Mouse (Mus musculus) induced T-regulatory cell, adult 2 months (primary cell): ENCODE measurements around the gene Repin1.
A peak's percentile ranks its signal among the peaks of the same experiment; 100 is the strongest.

Experiments
- DNase-seq: peaks from one replicate; pipeline ENCODE4 v3.0.0-alpha.2; 2012; ENCODE audit warnings: low read depth

Repin1 gene

DNA sequence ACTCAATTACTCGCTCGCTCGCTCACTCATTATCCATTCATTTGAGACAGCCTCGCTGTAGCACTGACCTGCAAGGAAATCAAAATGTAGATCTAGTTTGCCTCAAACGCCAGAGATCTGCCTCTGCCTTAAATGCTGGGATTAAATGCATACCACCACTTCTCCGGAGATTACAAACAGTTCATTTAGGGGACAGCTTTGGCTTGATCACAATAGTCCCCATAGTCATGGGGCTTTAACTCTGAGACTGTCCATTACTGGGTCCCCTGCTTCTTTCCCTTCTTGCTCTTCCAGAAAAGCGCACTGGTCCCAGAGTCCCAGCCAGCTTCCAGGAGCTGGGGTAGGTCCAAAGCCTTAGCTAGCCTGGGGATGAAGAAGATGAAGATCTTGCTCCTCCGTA is 32.8 kb downstream of the Repin1 start, which contains the start of gene AI854703:
Gene AI854703 (plus strand): TSS at position 301 of the 400 bp plus-strand sequence.
- DNase-seq = no peak

DNA sequence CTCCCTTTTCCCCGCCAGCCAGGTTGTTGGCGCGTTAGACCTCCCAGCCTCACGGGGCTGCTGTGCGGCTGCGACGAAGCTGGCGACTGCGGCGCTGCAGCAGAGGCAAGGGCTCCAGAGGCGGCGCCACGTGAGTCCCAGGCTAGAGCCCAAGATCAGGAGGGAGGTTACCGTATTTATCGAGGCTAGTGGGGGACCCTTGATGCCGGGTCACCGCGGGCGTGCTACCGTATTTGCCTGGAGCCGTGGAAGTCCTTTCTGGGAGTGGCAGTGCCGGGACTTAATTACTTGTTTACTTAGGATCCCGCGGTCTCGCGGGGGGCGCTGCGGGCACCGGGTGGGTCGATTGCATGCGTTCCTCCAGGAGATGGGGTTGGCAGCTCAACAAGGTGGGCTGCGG is 33.3 kb downstream of the Repin1 start:
- DNase-seq = peak; percentile 61

DNA sequence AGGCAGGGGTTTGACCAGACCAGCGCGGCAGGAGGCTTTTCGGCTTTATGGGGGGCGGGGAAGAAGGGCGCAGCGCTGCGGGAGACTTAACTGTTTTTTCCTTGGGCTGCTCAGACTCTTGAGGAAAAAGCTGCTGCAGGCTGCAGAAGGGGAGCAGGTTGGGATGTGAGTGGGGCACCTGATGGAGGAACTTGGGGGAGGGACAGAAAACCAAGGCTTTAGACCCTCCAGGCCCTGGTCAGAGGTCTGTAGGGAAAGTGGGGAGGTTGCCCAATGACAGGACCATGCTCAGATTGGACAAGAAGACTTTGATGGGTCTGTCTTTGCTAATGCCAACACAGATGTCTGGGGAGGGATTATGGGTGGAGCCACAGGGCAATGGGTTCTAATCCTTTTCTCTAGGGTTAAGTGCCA is 33.8 kb downstream of the Repin1 start:
- DNase-seq = peak; percentile 25

DNA sequence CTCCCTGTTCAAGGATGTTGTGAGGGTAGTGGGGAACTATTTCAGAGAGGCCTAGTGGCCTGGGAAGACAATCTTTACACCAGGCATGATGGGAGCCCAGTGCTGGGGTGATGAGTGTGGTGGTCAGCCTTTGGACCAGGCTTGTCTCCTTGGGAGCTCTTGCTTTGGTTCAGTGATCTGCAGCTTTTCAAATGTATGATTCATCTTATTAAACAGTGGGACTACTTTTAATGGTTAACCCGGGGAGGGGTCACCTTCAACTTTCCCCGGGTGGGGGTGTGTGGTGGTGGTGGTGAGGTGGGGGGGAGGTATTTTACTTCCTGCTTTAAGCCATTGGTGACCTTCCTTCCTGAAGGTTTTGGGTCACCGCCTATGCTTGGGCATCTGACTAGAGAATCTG is 34.7 kb downstream of the Repin1 start:
- DNase-seq = no peak

DNA sequence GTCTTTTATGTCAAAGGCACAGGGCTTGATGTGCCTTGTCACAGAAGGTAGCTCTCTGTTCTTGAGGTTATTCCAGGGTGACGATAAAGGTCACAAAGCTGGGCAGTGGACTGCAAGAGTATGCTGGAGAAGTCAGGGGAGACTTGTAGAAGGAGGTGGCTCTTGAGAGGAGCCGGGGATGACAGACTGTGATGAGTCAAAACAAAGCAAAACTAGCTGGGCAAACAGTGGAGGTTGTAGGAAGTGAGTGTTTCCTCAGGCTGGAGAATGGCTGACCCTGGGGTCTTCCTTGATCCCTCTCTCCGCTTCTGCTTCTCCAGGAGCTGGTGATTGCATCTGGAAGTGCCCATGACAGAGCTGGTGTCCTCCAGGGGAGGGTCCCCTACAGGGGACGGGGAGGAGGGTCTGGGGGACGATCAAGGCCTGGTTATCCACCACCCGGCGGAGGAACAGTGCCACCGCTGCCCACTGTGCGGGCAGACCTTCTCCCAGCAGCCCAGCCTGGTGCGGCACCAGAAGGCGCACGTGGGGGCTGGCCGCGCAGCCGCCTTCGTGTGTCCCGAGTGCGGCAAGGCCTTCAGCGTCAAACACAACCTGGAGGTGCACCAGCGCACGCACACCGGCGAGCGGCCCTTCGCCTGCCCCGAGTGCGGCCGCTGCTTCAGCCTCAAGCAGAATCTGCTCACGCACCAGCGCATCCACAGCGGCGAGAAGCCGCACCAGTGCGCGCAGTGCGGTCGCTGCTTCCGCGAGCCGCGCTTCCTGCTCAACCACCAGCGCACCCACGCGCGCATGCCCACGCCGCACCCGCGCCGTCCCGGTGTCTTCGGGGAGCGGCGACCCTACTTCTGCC is 35.4 kb downstream of the Repin1 start:
- DNase-seq = peak; percentile 67

DNA sequence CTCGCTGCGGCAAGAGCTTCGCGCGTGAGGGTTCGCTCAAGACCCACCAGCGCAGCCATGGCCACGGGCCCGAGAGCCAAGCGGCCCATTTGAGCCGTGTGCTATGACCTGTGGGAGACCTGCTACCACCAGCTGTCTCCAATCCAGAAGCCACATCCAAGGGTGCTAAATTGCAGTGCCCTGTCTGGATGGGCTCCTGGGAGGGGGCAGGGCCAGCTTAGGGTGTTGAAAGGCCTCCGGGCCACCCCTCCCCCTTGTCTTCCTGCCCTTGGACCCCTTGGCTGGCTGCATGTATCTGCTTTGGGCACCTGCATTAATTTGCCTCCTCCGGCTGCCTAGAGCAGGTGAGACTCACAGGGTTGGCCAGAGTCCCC is 36.0 kb downstream of the Repin1 start:
- DNase-seq = no peak

DNA sequence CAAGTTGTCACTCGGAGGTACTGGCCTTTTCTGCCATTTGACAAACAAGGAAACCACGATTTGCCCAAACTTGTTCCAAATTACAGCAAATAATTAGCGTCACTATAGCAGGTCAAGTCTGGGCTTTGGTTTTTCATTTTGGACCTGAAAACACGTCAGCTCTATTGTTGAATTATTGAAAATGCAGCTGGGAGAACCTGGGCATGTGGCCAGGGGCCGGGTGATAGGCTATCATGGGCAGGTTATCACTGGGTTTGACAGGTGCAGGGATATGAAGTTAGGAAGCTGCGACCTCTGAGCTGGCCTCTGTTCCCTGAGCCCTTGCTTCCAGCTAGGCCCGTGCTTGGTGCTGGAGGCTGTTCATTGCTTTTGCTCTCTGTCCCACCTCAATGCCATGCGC is 37.1 kb downstream of the Repin1 start:
- no peak for DNase-seq

DNA sequence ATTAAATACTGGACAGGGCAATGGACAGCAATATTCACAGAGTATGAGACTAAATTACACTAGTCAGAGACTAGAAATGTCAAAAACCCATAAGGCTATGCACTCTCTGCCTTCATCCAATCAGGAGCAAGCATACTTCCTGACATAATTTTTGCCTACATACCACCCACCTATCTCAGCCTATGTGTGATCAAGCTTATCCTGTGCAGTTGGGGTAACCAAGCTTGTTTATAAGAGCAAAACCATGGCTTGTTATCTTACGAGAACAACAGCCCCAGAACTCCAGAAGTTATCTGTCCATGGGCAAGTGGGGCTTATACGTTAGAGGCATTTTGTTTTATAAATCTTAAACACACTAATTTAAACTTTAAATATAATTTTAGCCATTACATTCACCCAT is 41.4 kb downstream of the Repin1 start:
- no peak for DNase-seq

DNA sequence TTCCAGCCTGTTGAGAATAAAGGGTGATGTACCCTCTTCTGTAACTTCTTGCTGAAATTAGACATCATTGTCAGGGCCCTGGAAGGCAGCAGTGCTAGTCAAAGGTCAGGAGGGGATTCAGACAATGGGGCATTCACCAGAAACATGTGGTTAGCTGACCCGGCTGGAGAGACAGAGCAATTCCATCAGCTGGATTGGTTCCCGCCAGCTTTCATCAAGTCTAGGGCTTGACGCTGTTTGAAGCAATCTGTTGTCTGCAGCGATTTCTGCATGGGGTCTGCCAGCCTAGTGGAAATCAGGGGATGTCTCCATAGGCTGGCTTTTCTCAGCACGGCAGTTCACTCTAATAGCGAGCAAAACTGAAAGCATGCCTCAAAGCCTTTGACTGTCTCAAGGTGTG is 42.8 kb downstream of the Repin1 start:
- DNase-seq = no peak

DNA sequence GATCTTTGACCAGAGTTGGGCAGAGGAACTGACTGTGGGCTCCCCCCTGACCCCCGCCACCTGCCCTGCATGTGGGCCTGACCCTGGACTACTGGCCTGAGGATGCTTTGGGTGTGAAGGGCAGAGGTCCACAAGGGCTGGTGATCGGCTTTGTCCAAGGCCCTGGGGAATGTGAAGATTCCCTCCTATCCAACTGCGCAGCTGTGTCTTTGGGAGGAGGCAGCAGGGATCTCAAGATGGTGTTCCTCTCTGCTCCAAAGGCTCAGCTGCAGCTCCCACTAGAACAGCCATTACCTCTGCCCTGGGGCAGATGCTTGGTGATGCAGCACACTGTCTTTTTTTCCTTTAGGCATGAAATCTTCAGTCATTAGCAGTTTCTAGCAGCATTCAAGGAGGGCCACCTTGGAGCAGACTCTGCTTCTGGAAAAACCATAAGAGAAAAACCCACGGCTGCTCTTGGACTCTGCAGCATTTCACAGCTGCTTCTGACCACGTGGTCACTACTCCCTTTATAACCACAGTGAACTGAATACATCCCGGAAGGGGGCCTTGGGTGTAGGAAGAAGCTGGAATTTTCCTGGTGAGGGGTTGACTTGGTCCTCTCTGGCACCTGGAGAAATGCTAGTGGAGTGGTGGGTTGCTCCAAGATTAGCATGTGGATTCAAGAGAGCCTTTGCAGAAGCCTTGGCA is 44.3 kb downstream of the Repin1 start:
- no peak for DNase-seq

DNA sequence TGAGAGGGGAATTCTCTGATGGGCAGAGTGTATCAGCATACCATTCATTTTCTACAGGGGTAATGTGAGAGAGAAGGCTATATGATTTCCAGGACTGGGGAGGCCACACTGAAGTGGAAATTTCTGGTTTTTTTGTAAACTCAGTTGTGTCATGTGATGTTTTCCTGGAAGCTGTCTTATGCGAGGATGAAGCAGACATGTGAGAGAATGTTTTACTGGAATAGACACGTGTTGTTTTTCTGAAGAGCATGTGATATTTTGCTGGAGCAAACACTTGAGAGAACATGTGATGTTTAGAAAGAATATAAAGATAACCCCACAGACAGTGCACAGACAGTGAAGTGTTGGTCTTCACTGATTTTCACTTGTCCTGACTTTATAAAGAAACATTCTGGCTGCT is 44.9 kb downstream of the Repin1 start:
- DNase-seq = no peak

DNA sequence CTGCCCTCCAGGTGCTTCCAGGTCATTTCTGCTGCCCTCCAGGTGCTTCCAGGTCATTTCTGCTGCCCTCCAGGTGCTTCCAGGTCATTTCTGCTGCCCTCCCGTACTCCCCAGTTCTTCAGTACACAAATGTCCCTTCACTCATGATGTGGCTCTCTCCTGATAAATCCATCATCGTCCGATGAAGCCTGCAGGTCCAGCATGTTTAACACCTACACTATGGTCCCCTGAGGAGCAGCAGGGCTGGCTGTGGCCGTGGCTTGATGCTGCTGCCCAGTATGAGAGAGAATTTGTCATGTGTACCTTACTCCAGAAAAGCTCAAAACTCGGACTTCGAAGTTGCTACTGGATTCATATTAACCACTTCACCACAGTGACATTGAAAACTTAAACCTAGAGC is 47.7 kb downstream of the Repin1 start:
- DNase-seq = no peak

DNA sequence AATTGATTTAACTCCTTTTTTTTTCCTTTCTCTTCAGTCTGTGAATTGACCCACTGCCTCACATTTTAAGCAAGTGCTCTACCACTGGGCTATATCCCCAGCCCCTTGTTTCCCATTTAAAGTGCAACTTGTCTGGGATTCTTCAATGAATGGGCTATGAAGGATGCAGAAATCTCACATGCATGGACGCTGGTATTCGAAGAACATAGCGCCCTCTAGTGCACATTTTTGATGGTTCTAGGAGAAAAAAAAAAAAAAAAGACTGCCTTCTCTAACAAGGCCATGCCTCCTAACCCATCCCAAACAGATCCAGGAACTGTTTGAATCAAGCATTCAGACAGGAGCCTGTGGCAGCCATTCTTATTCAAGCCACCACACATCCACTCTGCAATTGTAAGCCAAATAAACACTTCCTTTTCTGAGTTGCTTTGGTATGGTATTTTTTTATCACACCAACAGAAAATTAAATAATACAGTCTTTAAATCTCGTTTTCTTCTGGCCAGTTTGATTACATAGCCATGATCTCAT is 49.1 kb downstream of the Repin1 start:
- DNase-seq = peak; percentile 89

DNA sequence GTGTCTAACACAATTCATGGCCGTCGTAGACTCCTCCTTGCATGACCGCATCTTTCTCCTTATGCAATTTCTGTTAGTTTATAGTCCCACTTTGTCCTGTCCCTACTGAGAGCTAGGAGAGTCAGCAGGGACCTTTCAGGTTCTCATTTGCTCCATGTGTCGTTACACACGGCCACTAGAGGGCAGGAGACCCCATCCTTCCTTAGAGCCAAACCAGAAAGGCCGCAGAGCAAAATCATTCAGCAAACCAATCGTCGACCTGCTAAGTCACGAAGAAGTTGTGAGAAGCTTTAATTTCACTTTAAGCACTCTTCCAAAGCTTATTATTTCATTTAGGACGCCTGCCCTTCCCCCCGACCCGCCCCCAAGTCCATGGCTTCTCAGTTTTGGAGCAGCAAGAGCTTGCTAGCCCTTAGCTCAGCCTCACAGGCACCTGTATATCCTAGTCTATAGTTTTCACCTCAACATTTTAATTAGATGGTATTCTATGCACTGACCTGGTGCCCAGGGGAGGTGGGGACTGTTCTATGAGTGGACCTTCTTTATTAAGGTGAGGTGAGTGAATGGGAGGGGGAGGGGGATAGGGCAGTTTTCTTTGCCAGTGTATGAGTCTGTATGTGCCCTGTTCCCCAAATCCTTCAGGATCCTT is 52.1 kb downstream of the Repin1 start:
- peak; percentile 93 for DNase-seq

DNA sequence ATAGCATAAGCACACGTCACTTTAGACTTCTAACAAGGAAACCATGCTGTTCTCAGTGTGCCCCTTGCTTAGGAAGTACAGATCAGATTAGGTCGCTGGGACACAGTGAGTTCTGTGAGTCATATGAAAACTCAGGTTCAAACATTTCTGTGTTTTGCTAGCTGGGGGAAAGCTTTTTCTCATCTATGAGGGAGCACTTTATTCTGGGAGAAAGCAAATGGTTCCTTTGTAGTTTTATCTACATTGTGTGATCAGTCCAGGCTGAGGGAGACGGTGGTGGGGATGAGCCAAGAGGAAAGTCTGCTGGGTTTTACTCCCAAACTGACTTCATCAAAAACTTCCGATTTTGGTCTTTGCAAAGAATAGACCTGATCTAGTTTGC is 52.6 kb downstream of the Repin1 start:
- DNase-seq = peak; percentile 75

DNA sequence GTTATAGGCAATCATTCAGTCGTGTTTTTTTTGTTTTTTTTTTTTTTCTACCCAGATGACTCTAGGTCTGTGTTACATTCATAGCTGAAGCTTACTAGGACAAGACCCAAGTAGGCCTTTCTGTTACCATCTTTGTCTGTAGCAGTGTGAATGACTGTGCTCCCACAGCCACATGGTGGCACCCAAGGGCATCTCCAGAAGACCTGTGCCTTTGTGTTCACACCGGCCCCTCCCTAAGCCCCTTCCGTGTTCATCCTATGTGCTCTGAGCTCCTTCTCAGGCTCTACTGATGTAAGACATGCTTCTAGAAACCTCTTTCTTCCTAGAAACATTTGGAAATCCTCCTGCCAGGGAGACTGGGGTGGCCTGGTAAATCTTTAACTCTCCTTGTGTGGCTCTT is 53.3 kb downstream of the Repin1 start, which contains the start of gene Gimap8:
Gene Gimap8 (plus strand): TSS at position 240 of the 400 bp plus-strand sequence.
- peak; percentile 94 for DNase-seq

DNA sequence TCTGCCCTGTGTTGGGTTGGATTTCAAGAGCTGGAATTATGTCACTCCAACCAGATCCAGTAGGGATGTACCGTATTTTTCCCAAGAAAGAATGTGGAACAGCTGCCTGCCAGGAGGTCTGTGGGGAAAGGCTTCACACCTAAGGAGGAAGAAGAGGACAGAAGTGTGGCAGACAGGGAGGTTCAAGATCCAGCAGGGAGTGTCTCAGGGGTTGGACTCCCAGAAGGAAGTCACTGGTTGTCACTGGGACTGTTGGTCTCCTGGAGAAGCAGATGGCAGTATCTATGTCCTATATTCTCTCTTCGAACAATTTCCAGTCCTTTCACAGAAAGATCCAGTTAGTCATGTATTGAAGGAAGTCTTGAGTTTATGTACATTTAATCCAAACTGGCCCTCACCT is 53.9 kb downstream of the Repin1 start:
- DNase-seq = peak; percentile 52
